Mouse (Mus musculus) stomach, postnatal 0 days (tissue): Measurements from ENCODE around the gene Pcmt1. TPM values are rescaled to one million over a fixed set of nuclear protein-coding genes. Genes with fewer than 3 reads are reported as not detected.
A peak's percentile ranks its signal among the peaks of the same experiment; 100 is the strongest.

Experiments
- ATAC-seq: fragments of 200-750 bp; cut with Nextera tagmentation; 2 replicates; pipeline ENCODE4 v1.8.0; 2017; ENCODE audit not compliant: low FRiP score, low TSS enrichment
- DNase-seq: peaks from one replicate; pipeline ENCODE4 v3.0.0-alpha.2; 2016; ENCODE audit warnings: low spot score
- H3K27ac ChIP-seq: fragments of 300-500 bp; sonication (generic); replicated peaks from 2 replicates; pipeline ENCODE4 v1.5.1; 2014; ENCODE audit warnings: mild to moderate bottlenecking, control low read depth
- H3K27me3 ChIP-seq: fragments of 300-500 bp; sonication (generic); 2 replicates; pipeline ENCODE4 v1.6.1; 2014; ENCODE audit warnings: low read length; ENCODE audit not compliant: control insufficient read depth, insufficient read depth
- H3K36me3 ChIP-seq: fragments of 300-500 bp; sonication (generic); 2 replicates; pipeline ENCODE4 v1.6.1; 2014; ENCODE audit warnings: low read length, mixed read lengths; ENCODE audit not compliant: control insufficient read depth, insufficient read depth
- H3K4me1 ChIP-seq: fragments of 300-500 bp; sonication (generic); replicated peaks from 2 replicates; pipeline ENCODE4 v1.6.1; 2014; ENCODE audit warnings: antibody characterized with exemption; ENCODE audit not compliant: control insufficient read depth, insufficient read depth
- H3K4me2 ChIP-seq: fragments of 300-500 bp; sonication (generic); replicated peaks from 2 replicates; pipeline ENCODE4 v1.6.1; 2014; ENCODE audit warnings: low read depth, mild to moderate bottlenecking, control low read depth, moderate library complexity
- H3K4me3 ChIP-seq: fragments of 300-500 bp; sonication (generic); 2 replicates; pipeline ENCODE4 v1.5.1; 2014; ENCODE audit warnings: low read depth, low read length, control low read depth
- H3K9ac ChIP-seq: fragments of 300-500 bp; sonication (generic); 2 replicates; pipeline ENCODE4 v1.6.1; 2014; ENCODE audit warnings: mild to moderate bottlenecking, low read length, control low read depth, mixed read lengths
- H3K9me3 ChIP-seq: fragments of 300-500 bp; sonication (generic); 2 replicates; pipeline ENCODE4 v1.6.1; 2016; ENCODE audit warnings: low read length; ENCODE audit not compliant: control insufficient read depth
- CTCF ChIP-seq: IDR thresholded peaks from 2 replicates; pipeline ENCODE4 v1.5.1; 2016; ENCODE audit warnings: antibody characterized with exemption, low read depth, mild to moderate bottlenecking, moderate library complexity
- EP300 ChIP-seq: optimal IDR thresholded peaks from 2 replicates; pipeline ENCODE3; 2016; ENCODE audit warnings: antibody characterized with exemption
- WGBS: fragments of 180-500 bp; shearing (Covaris S2); extraction: QIAGEN DNeasy Blood & Tissue Kit; methylation state at CpG from one replicate; pipeline ENCODE4 v1.1.7; 2014; 5-methylcytosine and 5-hydroxymethylcytosine counted together
- polyA plus RNA-seq: library from polyadenylated mRNA; unstranded; fragments of >200 nt; fragmentation: Nextera tagmentation; extraction: Ambion mirVana; gene quantifications from 2 replicates; pipeline ENCODE4 v1.2.1, GENCODE M21; 2015

Pcmt1 gene
- polyA plus RNA-seq, 1 experiment from 2014 or later, result 65.7 TPM

- Histone ChIP-seq H3K27me3 (no peaks in the 10 kb centered on the region), H3K9ac (peak overlapping the region; percentile 79), H3K36me3 (no peaks in the 10 kb centered on the region), H3K27ac (peak overlapping the region; percentile 93), H3K4me3 (peak overlapping the region; percentile 81), H3K4me2 (peak overlapping the region; percentile 81), H3K4me1 (0 out of 2 replicates have a peak, but pooled peaks cover 2% of the 10 kb centered on the region), H3K9me3 (no peaks in the 10 kb centered on the region)
- under 1% methylated on average over 57 of the region's 64 CpGs for WGBS
- TF ChIP-seq CTCF (no peak), EP300 (no peak)
- DNase-seq (peak; percentile 91), ATAC-seq (peak; percentile 95)
Observed at GRCm38 (mm10) chr10:7663159-7664026, 17.5 kb downstream of the Pcmt1 start.

GRCm38 (mm10) chr10:7662471-7663141 is 18.3 kb downstream of the Pcmt1 start:
- WGBS, result under 1% methylated on average over 44 of the region's 44 CpGs
- H3K27ac ChIP-seq, result peak overlapping the region; percentile 93

DNA sequence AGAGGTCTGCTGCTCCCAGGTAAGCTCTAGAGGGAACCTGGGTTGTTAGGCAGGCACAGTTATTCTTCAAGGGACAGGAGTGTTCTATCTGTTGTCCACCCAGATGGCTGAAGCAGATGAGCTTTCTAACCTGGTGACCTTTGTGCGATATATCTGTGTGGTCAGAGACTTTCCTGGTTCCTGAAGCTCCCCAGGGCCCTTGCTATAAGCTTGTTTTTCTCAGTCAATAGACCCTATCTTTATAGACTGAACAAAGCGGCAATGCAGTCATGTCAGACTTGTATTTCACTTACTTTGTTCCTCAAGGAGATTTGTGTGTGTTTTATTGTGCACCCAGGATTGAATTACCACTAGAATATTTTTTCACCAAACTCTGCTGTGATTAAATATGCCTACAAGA is 29.9 kb downstream of the Pcmt1 start:
- H3K27me3 ChIP-seq, result no peaks in the 10 kb centered on the region
- DNase-seq, result no peak

More at GRCm38 (mm10) chr10:7662471-7663141, 18.3 kb downstream of the Pcmt1 start:
- Histone ChIP-seq H3K4me1 (no peaks in the 10 kb centered on the region), H3K9ac (peak overlapping the region; percentile 79), H3K4me2 (peak overlapping the region; percentile 81), H3K4me3 (peak overlapping the region; percentile 81), H3K27me3 (no peaks in the 10 kb centered on the region), H3K36me3 (no peaks in the 10 kb centered on the region), H3K9me3 (no peaks in the 10 kb centered on the region)
- TF ChIP-seq EP300, result no peak
- no peak for TF ChIP-seq CTCF
- ATAC-seq (peak; percentile 84), DNase-seq (peak; percentile 39)

GRCm38 (mm10) chr10:7649059-7649458 is 31.9 kb downstream of the Pcmt1 start:
- H3K4me2 ChIP-seq, result no peak overlapping the region
- peaks cover 13% of the 10 kb centered on the region for H3K36me3 ChIP-seq
- ATAC-seq (no peak), DNase-seq (no peak)
- H3K27me3 ChIP-seq, result no peaks in the 10 kb centered on the region
- 85% methylated on average over 4 of the region's 4 CpGs for WGBS
- H3K4me3 ChIP-seq, result no peak overlapping the region
- H3K4me1 ChIP-seq, result no peaks in the 10 kb centered on the region
- H3K9ac ChIP-seq, result no peak overlapping the region
- no peak overlapping the region for H3K27ac ChIP-seq
- H3K9me3 ChIP-seq, result no peaks in the 10 kb centered on the region
- TF ChIP-seq EP300, result no peak
- no peak for TF ChIP-seq CTCF

More for the DNA sequence above, 29.9 kb downstream of the Pcmt1 start:
- Histone ChIP-seq H3K4me2 (no peak overlapping the region), H3K9ac (no peak overlapping the region), H3K9me3 (no peaks in the 10 kb centered on the region), H3K27ac (no peak overlapping the region), H3K4me3 (no peak overlapping the region), H3K4me1 (no peaks in the 10 kb centered on the region), H3K36me3 (peaks cover 11% of the 10 kb centered on the region)
- 94% methylated on average over 2 of the region's 2 CpGs for WGBS
- TF ChIP-seq EP300, result no peak
- no peak for TF ChIP-seq CTCF
- no peak for ATAC-seq

GRCm38 (mm10) chr10:7645911-7646310 is 35.0 kb downstream of the Pcmt1 start:
- Histone ChIP-seq H3K4me3 (no peak overlapping the region), H3K4me1 (no peaks in the 10 kb centered on the region), H3K36me3 (peaks cover 14% of the 10 kb centered on the region), H3K9ac (no peak overlapping the region), H3K27me3 (no peaks in the 10 kb centered on the region), H3K9me3 (no peaks in the 10 kb centered on the region), H3K4me2 (no peak overlapping the region), H3K27ac (no peak overlapping the region)
- ATAC-seq (no peak), DNase-seq (no peak)
- WGBS, result 87% methylated on average over 2 of the region's 2 CpGs
- TF ChIP-seq EP300, result no peak
- TF ChIP-seq CTCF, result no peak
